Mouse (Mus musculus) lung, postnatal 10 days (tissue): Measurements from ENCODE around the gene Iqck.
A peak's percentile ranks its signal among the peaks of the same experiment; 100 is the strongest.

Experiments
- DNase-seq: peaks from one replicate; pipeline ENCODE4 v3.0.0; 2021

Gene Iqck

DNA sequence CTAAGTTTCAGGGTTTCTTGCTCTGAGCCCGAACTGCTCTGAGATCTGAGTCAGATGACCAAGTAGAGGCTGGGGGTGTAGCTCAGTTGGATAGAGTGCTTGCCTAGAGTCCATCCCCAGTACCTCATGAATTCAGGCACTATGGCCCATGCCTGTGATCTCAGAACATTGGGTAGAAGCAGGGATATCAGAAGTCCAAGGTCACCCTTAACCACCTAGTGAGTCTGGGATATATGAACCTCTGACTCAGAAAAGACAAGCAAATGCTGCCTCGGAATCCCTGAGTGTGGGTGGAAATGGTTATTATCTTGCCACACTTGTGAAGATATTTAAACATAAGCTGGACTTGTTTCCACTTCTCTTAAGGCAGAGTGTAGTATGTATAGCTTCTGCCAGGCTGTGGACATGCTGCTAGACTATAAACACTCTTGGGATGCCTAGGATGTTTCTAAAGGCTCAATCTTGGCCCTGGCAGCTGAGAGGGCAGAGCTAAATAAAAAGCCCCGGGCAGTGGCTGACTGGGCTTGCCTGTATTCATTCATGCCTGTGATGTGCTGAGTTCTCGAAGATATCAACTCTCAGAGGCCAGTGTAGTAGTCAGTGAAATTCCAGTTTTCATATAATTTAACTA is 101.2 kb downstream of the Iqck start:
- DNase-seq: no peak

DNA sequence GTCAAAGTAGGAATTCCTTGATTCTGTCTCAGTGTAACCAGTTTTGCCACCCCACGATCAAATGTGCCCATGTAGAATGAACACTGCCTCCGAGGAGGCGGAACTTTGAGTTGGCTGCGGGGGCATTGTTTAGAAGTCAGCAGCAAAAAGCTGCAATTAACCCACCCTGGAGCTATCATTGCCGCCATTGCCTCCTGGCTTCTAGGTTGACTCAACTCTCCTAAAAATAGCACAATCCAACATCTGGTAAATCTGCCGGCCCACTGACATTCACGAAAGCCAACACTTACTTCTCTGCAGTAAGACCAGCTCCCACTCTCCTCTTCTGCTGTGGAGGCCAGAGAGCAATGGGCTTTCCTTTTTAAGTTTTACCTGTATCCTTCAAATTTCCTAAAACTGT is 103.7 kb downstream of the Iqck start:
- no peak for DNase-seq

DNA sequence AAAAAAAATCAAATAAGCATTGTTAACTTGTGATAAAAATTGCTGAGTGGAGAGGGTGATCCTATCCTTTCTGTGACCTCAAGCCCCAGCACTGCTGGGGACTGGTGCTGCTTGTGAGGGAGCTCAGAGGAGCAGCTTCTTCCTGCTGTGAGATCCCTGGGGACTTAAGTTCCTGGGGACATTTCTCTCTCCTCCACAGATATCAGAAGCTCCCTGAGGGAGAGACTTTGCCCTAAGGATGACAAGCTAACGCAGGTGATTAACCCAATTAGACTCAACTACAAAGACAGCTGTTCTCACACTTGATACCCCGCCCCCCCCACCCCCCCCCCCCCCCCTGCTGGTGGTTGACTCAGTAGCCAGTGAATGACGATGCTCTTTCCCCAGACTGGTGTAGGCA is 109.2 kb downstream of the Iqck start:
- no peak for DNase-seq

DNA sequence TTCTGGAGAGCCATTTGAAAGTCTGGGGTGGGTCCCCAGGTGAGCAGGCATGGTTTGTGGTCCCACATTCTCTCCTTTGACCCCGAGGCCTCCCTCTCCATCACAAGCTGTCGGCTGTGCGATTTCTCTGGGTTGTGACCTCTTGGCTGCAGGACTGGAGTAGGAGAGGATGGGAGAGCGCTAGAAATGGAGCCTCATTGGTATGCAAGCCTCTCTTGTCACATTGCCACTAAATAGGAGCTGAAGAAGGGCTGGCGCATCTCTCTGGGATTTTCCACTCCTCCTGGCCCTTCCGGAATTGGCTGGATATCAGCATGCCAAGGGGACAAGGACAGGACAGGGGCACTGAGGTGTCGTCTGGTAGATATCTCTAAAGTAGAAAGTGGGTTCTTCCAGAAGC is 109.6 kb downstream of the Iqck start:
- DNase-seq: no peak

DNA sequence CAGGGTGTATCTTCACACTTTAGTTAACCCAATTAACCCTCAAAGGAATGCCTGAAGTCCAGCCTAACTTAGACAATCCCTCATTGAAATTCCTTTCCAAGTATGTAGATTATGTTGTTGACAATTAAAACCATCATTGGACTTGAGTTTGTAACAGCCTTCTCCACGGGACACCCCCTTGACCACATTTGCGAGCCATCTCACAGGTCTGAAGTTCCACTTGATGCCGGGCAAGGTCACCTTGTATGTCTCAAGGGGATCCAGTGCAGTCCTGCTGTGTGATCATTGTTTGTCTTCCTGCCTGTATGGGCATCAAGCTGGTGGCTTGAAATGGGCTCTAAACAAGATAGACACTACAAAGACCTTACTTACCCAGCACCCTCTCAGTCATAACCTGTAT is 113.3 kb downstream of the Iqck start:
- DNase-seq: no peak

DNA sequence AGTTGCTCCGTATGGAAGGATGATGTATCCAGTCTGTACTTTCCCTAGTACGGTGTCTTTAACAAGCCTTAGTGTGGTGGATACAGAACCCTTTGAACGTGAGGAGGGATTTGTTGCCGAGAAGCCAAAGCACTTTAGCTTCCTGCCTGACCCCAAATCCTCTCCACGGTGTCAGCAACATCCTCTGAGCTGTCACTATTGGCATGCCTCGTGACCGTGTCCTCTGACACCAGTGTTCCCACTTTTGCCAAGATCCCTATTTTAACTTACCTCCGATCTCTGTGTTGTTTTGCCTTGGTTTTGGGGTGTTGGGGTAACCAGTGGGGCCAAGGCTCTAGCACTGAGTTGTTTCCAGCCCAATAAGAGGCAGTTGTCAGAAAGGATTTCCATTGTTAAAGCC is 115.9 kb downstream of the Iqck start:
- DNase-seq: no peak

DNA sequence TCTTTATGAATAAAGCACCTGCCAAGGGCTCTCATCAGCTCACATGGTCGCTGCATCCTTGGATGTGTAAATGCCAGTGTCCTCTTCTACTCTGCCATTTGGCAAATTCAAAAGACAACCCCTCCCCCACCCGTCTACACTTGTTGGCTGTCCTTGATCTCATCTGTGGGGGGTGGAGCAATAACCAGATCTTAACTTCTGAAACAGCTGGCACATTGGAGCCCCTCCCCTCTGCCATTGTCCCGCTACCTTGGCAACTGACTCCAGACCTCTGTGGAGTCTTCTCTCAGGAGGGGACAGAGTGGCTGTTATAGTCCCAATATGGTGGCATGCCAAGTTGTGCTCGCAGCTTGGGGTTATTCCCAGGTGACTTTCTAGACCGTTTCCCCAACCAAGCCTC is 116.8 kb downstream of the Iqck start:
- no peak for DNase-seq

DNA sequence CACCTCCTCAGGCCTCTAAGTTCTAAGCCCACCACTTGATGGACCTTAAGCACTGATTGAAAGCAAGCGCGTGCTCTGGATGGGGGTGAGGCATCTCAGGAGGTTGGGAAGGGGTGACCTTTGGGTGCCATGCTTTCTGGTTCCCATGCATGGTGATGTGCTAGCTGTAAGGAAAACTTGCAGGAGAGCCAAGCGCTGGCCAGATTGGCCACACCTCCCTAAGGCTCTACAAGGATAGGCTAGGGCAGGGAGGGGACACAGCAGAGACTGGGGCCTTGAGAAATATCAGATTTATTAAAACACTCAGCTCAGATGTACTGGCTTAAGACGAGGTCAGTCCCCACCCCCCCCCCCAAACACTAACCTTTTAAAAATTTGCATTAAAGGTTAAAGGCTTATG is 117.8 kb downstream of the Iqck start:
- no peak for DNase-seq

DNA sequence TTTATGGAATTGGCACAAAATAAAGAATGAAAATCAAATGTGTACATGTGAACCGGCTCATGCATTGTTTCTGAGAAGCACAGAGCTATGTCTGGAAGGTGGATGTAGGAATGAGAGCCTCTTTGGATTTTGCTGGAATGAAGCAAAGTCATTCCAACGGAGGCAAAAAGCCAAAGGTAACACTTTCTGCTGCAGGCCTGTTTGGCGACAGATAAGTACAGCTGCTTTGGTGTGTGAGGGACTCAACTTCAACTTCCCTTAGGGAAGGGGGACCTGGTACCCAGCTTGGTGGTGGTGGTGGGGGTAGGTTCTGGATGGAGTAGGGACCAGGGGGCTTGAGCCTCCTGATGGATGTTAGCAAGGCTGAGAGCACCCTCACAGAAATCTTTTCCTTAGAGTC is 120.3 kb downstream of the Iqck start:
- DNase-seq: peak; percentile 57

DNA sequence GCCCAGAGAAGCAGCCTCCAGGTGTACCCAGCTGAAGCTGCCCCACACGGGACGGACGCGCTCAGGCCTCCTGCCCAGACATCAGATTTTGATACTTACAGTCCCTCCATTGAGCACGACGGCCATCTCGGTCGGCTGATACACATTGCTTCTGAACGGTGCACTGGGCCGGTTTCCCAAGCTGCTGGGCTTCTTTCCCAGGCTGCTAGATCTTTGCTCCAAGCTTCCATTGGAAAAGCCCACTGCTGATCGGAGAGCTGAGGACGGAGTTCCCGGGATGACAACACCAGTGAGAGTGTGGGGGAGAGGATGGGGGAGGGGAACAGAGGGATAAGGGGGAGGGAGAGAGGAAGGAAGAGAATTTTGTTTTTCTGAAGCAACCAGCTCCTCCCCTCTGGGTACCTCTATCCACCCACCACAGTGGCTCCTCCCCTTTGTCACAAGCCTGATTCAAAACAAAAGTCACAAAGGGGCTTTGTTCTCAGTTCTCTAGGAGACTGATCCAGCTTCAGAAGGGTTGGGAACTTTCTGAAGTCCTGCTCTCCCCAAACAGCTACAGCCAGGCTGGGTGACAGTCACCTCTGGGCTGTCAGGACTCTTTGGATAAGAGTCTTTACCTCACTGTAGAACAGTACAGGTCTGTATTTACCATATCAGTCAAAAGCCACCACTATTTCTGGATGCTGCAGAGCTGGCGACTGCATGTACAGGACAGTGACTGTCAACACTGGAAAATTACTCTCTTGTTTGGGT is 121.0 kb downstream of the Iqck start:
- DNase-seq: peak; percentile 81

DNA sequence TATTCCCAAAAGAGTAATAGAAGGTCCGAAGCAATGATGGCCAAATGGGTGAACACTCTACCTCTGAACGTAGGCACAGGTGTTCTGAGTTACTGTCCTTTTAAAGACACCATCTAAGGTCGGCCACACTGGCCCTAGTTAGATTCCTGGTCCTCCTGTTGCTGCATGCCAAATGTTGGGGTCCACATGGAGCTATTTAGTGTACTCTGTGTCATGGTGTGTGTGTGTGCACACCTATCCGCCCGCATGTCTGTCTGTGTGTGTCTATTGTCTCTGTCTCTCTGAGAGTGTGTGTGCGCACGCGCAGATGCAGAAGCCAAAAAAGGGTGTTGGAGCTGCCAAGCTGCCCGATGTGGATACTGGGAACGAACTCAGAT is 121.6 kb downstream of the Iqck start:
- no peak for DNase-seq

DNA sequence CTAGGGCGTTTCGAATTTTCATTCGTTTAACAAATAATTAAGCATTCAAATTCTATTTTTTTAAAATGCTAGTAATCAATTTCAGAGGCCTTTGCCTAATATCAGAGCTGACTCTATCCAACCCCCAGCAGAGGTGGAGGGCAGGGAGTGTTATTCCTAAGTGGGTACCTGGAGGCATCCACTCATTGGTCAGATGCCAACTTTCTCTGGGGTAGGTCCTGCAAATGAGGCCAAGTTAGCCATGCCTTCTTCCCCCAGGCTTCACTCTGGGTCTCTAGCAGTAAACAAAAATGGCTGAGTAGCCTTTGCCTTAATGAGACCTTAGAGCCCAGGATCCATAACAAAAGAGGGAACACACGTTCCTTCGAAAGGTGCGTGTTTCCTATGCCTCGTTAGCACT is 123.6 kb downstream of the Iqck start:
- DNase-seq: no peak

DNA sequence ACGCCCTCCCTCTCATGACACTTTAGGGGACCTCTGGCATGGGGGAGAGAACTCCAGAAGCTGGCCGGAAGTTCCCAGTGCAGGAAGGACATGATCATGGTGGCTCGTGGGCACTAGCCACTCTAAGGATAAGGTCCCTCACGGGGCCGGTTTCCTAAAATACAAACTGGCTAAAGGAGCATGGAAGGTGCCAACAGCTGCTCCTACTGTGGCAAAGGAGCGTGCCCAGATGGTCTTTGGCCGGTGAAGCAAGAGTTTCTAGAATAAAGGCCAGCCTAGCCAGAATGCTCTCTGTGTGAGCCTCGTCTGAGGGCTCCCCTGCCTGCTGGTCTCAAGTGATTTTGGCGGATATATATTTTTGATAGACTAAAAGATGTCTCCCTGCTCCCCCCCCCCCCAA is 124.2 kb downstream of the Iqck start:
- DNase-seq: no peak

DNA sequence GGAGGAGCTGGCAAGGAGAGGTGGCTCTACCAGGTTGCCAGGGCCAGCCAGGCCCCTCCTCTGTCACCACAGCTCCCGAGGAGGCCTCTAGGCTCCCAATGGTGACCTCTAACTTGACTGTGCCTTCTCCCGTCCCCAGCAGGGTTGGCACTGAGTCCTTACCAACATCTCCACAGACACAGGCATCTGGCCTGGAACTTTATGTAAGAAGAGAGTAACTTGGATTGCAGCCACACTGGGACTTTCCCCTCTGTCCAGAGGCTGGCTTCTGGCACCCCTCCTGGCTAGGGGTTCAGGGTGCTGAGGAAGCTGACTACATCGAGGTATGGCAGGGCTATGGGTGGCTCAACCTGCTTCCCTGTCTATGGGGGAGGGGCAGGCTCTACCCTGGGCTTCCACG is 125.8 kb downstream of the Iqck start:
- peak; percentile 47 for DNase-seq

DNA sequence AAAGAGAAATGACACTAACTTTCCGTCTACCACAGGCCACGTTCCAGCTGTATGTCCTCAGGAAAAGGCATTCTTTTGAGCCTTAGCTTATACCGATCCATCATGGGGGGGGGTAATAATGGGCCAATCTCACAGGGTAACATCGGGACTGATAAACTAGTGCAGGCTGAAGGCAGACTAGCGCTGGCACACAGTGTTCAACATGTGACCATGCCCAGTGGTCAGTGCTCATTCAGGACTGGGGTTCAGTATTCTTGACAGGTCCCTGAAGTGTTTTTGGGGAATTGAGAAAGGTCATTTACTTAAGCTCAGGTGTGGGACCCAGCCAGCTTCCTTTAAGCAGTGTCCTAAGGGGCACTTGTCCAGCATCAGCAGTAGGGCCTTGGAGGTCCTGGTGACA is 126.3 kb downstream of the Iqck start:
- DNase-seq: no peak

DNA sequence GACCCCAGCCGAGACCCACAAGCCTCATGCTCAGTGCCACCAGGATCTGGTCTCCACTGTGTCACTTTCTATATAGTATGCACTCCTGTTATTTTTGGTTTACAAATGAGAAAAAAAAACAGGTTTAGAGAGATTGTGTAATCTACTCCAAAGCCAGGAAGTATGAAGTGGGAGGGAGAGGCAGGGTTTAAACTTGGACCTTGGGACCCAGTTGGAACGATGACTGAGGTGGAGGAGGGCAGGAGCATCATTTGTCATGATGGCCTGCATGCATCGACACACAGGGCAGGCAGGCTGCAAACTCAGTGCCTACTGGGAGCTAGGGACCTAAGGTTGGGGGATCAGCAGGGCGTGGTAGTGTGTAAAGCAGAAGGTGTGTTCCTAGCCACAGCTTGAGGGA is 127.0 kb downstream of the Iqck start:
- no peak for DNase-seq

DNA sequence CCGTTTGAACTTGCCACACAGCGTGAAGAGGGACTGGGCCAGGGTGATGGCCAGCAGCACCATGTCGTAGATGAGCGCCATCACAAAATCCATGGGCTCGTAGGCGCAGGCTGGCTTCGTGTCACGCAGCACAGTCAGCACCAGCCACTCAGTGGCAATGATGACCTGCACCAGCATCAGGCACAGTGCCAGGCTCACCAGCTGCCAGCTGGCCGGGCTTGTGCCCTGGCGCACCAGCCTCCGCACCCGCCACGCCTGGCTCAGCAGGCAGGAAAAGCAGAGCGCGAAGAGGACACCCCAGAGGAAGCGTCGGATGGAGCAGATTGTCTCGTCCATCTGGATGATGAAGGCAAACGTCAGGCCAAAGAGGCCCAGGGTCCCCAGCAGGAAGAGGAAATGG is 128.4 kb downstream of the Iqck start:
- no peak for DNase-seq

DNA sequence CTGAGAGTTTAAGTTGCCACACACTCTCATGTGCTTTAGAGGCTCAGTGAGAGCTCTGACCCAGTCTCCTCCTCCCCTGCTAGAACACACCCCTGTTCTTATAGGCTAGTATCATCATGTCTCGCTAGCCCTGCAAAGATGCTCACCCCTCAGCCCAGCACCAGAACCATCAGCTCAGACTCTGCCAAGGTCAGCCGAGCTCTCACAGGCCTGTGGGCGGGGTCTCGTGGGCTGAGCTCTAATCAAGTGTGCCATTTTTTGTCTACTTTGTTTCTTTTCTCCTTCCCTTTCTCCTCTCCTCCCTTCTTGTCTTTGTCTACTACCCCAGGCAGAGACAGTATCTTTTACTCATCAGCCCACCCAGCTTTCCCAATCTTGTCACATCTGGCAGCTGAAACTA is 130.2 kb downstream of the Iqck start:
- DNase-seq: no peak

DNA sequence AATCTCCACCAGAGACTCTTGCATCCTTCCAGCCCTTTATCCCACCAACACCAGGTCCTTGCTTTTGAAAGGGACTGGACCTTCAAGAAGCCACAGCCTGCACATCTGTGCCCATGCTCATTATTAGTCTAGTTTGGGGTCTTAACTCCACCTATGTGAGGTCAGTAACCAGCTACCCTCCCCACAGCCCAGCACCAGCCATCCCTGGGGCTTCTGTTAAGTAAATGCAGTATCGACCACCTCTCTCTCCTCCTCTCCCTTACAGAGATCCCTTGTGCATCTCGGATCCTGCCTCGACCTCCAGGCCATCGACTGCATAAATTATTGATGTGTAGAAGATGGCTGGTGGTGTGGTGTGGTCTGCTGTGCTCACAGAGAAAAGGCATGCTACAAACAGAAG is 130.8 kb downstream of the Iqck start:
- DNase-seq: no peak

DNA sequence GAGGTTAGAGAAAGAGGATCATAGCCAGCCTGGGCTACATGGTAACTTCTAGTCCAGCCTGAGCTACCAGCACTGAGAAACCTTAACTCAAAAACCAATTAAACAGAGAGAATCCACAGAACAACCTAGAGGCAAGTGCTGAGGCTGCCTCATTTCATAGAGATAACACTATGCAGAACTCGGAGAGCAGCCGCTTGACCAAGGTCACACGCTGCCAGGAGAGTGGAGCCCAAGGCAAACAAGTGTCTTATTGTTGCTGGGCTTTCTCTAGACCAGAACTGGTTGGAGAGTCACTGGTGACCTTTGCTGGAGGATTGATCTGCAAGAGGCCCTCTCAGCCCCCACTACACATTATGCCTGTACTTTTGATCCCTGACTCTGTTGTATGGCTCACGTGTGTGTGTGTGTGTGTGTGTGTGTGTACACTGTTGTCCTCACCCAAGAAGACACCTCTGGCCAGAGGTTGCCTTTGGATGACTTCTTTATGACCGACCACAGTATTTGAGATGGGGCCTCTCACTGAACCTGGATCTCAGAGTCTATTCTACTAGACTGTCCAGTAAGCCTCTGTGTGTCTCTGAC is 133.8 kb downstream of the Iqck start:
- no peak for DNase-seq

DNA sequence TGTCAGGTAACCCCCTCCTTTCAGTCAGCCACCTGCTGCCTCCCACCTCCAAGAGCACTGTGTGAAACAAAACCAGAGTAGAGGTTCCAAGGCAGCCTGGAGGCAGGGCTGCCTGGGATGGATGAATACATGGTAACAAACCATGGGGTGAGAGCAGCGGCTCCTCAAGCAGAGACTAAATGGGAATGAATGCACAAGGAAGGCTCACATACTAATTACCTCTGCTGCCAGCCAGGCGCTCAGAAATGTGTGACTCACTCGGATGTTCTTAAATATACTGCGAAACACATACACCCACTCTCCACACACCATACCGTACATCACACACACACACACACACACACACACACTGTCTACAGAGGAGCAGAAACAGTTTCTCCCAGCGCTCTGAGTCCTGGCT is 134.7 kb downstream of the Iqck start:
- no peak for DNase-seq

DNA sequence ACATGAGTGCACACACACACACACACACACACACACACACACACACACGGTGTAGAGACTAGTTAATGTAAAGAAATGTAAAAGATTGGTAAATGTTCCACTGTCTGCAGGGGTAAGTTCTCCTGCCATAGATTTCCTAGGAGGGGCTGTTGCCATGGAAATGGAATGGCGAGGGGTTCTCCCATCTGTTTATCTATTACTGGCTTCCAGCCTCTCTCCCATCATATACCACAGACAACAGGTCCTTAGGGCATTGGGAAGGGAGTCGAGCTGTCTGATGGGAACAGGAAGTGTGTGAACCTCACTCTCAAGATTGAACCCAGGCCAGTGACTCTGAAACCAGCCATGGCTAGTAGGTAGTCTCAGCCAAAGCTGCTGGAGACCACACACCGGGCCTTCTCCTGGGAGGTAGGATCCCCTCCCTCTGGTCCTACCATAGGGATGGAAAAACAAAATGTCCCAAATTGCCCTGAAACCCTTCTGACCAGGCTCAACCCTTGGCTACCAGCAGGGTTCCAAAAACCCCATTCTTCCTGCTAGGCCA is 135.9 kb downstream of the Iqck start:
- DNase-seq: no peak

DNA sequence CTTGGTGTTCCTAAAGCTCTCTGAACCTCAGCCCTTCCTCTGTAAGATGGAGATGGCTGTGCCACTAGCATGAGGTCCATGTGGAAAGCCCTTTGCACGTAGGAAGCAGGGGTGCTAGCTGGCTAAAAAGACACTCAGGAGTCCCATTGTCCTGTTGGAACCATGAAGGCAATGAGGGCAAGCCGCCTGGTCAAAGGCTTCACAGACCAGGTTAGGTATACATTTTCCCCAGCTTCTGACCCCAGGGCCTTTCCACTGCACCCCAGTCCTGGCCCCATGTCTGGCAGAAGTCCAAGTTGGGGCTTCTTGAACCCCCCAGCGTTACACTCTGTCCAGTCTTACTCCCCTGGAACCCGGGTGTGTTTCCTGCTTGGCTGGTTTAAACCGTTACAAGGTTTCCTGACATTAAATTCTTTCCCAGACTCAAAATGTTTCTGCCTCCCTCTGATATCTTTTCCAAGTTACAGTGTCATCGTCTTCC is 136.6 kb downstream of the Iqck start:
- DNase-seq: no peak
